Mouse (Mus musculus) lung, postnatal 4 days (tissue): ENCODE results near the gene Rims4.

Experiments used
- DNase-seq, 2 experiments: peaks; one replicate each; pipeline ENCODE4 v3.0.0; 2021

Gene Rims4

GRCm38 (mm10) chr2:163907131-163907530 lies 11.4 kb downstream of the Rims4 start:
- no peak for DNase-seq

GRCm38 (mm10) chr2:163904323-163904722 lies 14.2 kb downstream of the Rims4 start:
- DNase-seq: no peak

- no peak for DNase-seq
These were observed 15.0 kb downstream of the Rims4 start for GRCm38 (mm10) chr2:163903461-163903860.

GRCm38 (mm10) chr2:163902448-163902847 lies 16.0 kb downstream of the Rims4 start:
- no peak for DNase-seq

- DNase-seq: no peak
These were observed 17.4 kb downstream of the Rims4 start for GRCm38 (mm10) chr2:163901043-163901442.

- DNase-seq: no peak
These were observed 18.5 kb downstream of the Rims4 start for GRCm38 (mm10) chr2:163899910-163900411.

GRCm38 (mm10) chr2:163897988-163898535 lies 20.4 kb downstream of the Rims4 start:
- DNase-seq: no peak

GRCm38 (mm10) chr2:163897026-163897425 lies 21.5 kb downstream of the Rims4 start:
- DNase-seq: no peak

- no peak for DNase-seq
These were observed 23.3 kb downstream of the Rims4 start for GRCm38 (mm10) chr2:163895156-163895555.

GRCm38 (mm10) chr2:163893446-163894370 lies 24.8 kb downstream of the Rims4 start:
- DNase-seq: no peak

- no peak for DNase-seq
These were observed 27.2 kb downstream of the Rims4 start for GRCm38 (mm10) chr2:163891271-163891670.

- DNase-seq: no peak
These were observed 27.9 kb downstream of the Rims4 start for GRCm38 (mm10) chr2:163890586-163890985.

- peak in 1 of 2 experiments; percentile 18 for DNase-seq
These were observed 29.1 kb downstream of the Rims4 start for GRCm38 (mm10) chr2:163889411-163889810.

- no peak for DNase-seq
These were observed 35.4 kb downstream of the Rims4 start for GRCm38 (mm10) chr2:163882859-163883652.

GRCm38 (mm10) chr2:163880891-163881290 lies 37.6 kb downstream of the Rims4 start:
- DNase-seq: peak; percentile 72 to 88

- no peak for DNase-seq
These were observed 41.5 kb downstream of the Rims4 start for GRCm38 (mm10) chr2:163876830-163877498.

- peak in 1 of 2 experiments; percentile 35 for DNase-seq
These were observed 43.0 kb downstream of the Rims4 start for GRCm38 (mm10) chr2:163875484-163875883.

- no peak for DNase-seq
These were observed 43.6 kb downstream of the Rims4 start for GRCm38 (mm10) chr2:163874877-163875276.

GRCm38 (mm10) chr2:163871906-163872305 lies 46.6 kb downstream of the Rims4 start:
- DNase-seq: no peak

GRCm38 (mm10) chr2:163871266-163871665 lies 47.2 kb downstream of the Rims4 start:
- DNase-seq: no peak

- no peak for DNase-seq
These were observed 48.7 kb downstream of the Rims4 start for GRCm38 (mm10) chr2:163869783-163870182.

GRCm38 (mm10) chr2:163866061-163866460 lies 52.4 kb downstream of the Rims4 start:
- DNase-seq: no peak

- no peak for DNase-seq
These were observed 53.2 kb downstream of the Rims4 start for GRCm38 (mm10) chr2:163865311-163865710.
